Mouse (Mus musculus) stomach, embryonic 16.5 days (tissue): ENCODE measurements around the gene Cers5. TPM values are rescaled to one million over a fixed set of nuclear protein-coding genes. Genes with fewer than 3 reads are reported as not detected.

Experiments
- ATAC-seq: fragments of 200-750 bp; cut with Nextera tagmentation; 2 replicates; pipeline ENCODE4 v1.8.0; 2017; ENCODE audit warnings: moderate number of reproducible peaks, moderate TSS enrichment; ENCODE audit not compliant: insufficient read depth, low FRiP score
- H3K27ac ChIP-seq: fragments of 300-500 bp; sonication (generic); 2 replicates; pipeline ENCODE4 v1.5.1; 2014; ENCODE audit warnings: low read length
- H3K27me3 ChIP-seq: fragments of 300-500 bp; sonication (generic); 2 replicates; pipeline ENCODE4 v1.6.1; 2014; ENCODE audit warnings: low read length, control low read depth, mixed read lengths; ENCODE audit not compliant: control insufficient read depth, insufficient read depth
- H3K36me3 ChIP-seq: fragments of 300-500 bp; sonication (generic); 2 replicates; pipeline ENCODE4 v1.6.1; 2014; ENCODE audit warnings: low read length; ENCODE audit not compliant: control insufficient read depth, insufficient read depth
- H3K4me1 ChIP-seq: fragments of 300-500 bp; sonication (generic); 2 replicates; pipeline ENCODE4 v1.6.1; 2014; ENCODE audit warnings: low read length, control low read depth, mixed read lengths; ENCODE audit not compliant: control insufficient read depth, insufficient read depth
- H3K4me2 ChIP-seq: fragments of 300-500 bp; sonication (generic); 2 replicates; pipeline ENCODE4 v1.6.1; 2014; ENCODE audit warnings: low read depth, low read length, mixed read lengths
- H3K4me3 ChIP-seq: fragments of 300-500 bp; sonication (generic); replicated peaks from 2 replicates; pipeline ENCODE4 v1.5.1; 2014; ENCODE audit warnings: mild to moderate bottlenecking, low read length
- H3K9ac ChIP-seq: fragments of 300-500 bp; sonication (generic); 2 replicates; pipeline ENCODE4 v1.6.1; 2014; ENCODE audit warnings: low read length
- H3K9me3 ChIP-seq: fragments of 300-500 bp; sonication (generic); replicated peaks from 2 replicates; pipeline ENCODE4 v1.6.1; 2016; ENCODE audit warnings: low read length, control low read depth; ENCODE audit not compliant: control insufficient read depth
- WGBS: fragments of 180-500 bp; shearing (Covaris S2); extraction: QIAGEN DNeasy Blood & Tissue Kit; methylation state at CpG from one replicate; pipeline ENCODE4 v1.1.7; 2014; 5-methylcytosine and 5-hydroxymethylcytosine counted together
- polyA plus RNA-seq: library from polyadenylated mRNA; unstranded; fragments of >200 nt; fragmentation: Nextera tagmentation; extraction: Ambion mirVana; gene quantifications from 2 replicates; pipeline ENCODE4 v1.2.1, GENCODE M21; 2015

The Cers5 gene
- polyA plus RNA-seq, 1 experiment from 2014 or later, result 62.1 TPM

DNA sequence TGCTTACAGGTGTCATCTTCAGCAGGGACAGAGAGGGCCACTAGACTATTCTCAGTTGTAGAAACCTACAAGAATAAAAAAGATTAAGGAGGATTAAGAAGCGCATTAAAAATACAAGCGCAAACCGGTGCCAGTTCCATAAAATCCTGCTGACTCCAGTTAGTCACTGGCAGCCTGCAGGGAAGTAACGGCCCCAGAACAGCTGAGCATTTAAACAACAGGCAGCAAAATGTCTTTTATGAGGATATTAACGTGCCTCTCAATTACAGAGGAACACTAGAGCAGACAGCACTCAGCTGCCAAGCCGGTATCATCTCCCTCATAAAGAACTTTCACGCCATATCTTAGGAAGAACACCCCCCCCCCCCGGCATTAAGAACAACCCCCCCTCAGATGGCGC lies 24.1 kb upstream of the Cers5 start:
- Histone ChIP-seq H3K27ac (no peak overlapping the region), H3K4me1 (0 out of 2 replicates have a peak, but pooled peaks cover 3% of the 10 kb centered on the region), H3K4me2 (no peak overlapping the region), H3K4me3 (no peak overlapping the region), H3K9ac (no peak overlapping the region), H3K9me3 (no peaks in the 10 kb centered on the region), H3K27me3 (no peaks in the 10 kb centered on the region), H3K36me3 (peaks cover 32% of the 10 kb centered on the region)
- 78% methylated on average over 9 of the region's 9 CpGs for WGBS
- no peak for ATAC-seq

DNA sequence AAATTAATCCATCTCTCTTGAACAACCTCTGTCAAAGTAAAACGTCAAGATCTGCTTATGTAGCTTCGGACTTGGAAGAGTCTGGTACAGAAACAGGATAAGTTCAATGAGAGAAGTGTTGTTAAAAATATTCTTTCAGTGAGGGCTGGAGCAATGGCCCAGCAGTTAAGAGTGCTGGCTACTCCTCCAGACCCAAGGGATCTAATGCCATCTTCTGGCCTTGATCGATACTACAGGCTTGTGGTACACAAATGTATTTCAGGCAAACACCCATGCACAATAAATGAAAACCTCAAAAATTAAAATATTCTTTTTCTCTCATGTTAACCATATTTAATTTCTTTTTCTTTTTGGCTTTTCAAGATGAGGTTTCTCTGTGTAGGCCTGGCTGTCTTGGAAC lies 23.4 kb upstream of the Cers5 start:
- Histone ChIP-seq H3K27me3 (no peaks in the 10 kb centered on the region), H3K9me3 (no peaks in the 10 kb centered on the region), H3K4me2 (no peak overlapping the region), H3K9ac (no peak overlapping the region), H3K4me1 (0 out of 2 replicates have a peak, but pooled peaks cover 3% of the 10 kb centered on the region), H3K4me3 (no peak overlapping the region), H3K27ac (no peak overlapping the region), H3K36me3 (peaks cover 32% of the 10 kb centered on the region)
- WGBS, result 74% methylated on average over 3 of the region's 3 CpGs
- no peak for ATAC-seq

DNA sequence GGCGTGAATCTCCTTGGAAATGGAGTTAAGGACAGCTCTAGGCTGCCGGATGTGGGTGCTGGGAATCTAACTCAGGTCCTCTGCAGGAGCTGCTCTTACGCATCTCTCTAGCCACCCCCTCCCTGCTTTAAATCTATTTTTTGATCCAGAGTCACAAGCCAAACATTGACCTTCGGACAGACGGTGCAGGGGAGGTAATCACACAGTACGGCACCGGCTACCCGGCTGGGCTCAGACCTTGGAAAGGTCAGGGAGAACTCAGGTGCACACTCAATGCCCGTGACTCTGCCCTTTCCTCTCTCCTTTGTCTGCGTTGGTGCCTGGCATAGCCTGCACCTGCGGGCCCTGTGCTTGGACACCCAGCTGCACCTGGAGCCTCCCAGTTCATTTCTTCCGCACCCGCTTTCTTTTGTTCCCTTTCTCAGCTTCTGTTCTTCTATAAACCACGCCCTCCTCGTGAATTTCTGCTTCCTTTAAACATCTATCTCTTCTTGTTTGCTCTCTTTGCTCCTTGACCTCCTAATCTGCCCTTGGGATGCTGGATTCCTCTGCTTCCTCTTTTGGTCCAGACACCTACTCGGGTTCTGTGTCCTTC lies 19.6 kb upstream of the Cers5 start:
- H3K9ac ChIP-seq, result no peak overlapping the region
- H3K36me3 ChIP-seq, result peaks cover 32% of the 10 kb centered on the region
- no peak overlapping the region for H3K27ac ChIP-seq
- 84% methylated on average over 16 of the region's 16 CpGs for WGBS
- no peaks in the 10 kb centered on the region for H3K9me3 ChIP-seq
- H3K4me1 ChIP-seq, result no peaks in the 10 kb centered on the region
- H3K4me2 ChIP-seq, result no peak overlapping the region
- H3K27me3 ChIP-seq, result no peaks in the 10 kb centered on the region
- no peak for ATAC-seq
- no peak overlapping the region for H3K4me3 ChIP-seq

DNA sequence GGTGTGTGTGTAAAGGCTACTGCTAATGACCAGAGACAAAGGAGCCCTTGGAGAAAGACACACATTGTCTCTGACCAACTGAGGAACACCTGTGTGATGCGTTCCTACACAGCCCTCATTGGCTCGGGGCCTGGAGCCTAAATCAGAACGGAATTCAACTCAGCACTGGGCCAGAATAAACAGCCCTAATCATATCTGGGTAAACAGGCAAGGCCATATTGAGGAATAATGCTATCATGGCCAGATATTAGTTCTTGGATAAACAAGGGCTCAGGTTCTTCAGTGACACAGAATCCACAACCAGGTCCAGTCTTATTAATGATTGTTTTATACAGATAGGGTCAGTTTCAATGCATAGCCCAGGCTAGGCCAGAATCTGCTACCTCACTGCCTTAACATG lies 18.3 kb upstream of the Cers5 start:
- no peak overlapping the region for H3K4me2 ChIP-seq
- no peaks in the 10 kb centered on the region for H3K9me3 ChIP-seq
- no peaks in the 10 kb centered on the region for H3K4me1 ChIP-seq
- WGBS, result 69% methylated on average over 3 of the region's 3 CpGs
- H3K27me3 ChIP-seq, result no peaks in the 10 kb centered on the region
- no peak overlapping the region for H3K27ac ChIP-seq
- H3K9ac ChIP-seq, result no peak overlapping the region
- no peak for ATAC-seq
- no peak overlapping the region for H3K4me3 ChIP-seq
- peaks cover 31% of the 10 kb centered on the region for H3K36me3 ChIP-seq

DNA sequence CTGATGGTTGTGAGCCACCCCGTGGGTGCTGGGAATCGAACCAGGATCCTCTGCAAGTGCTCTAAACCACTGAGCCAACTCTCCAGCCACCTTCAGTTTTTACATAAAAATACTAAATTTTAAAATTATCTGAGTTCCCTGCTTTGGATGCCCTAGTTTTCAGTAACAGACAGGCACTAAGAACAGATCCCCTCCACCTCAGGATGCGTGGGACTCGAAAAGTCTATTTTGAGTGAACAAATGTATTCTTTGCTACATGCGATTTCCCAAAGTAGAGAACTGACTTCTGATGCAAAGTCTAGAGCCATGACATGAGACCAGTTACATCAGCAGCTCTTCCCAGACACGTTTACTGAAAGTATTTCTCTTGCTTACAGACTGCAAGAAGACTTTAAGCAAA lies 17.8 kb upstream of the Cers5 start:
- no peaks in the 10 kb centered on the region for H3K27me3 ChIP-seq
- peaks cover 27% of the 10 kb centered on the region for H3K36me3 ChIP-seq
- H3K4me3 ChIP-seq, result no peak overlapping the region
- no peak for ATAC-seq
- 91% methylated on average over 6 of the region's 6 CpGs for WGBS
- no peak overlapping the region for H3K27ac ChIP-seq
- no peaks in the 10 kb centered on the region for H3K9me3 ChIP-seq
- H3K4me1 ChIP-seq, result no peaks in the 10 kb centered on the region
- no peak overlapping the region for H3K4me2 ChIP-seq
- H3K9ac ChIP-seq, result no peak overlapping the region

DNA sequence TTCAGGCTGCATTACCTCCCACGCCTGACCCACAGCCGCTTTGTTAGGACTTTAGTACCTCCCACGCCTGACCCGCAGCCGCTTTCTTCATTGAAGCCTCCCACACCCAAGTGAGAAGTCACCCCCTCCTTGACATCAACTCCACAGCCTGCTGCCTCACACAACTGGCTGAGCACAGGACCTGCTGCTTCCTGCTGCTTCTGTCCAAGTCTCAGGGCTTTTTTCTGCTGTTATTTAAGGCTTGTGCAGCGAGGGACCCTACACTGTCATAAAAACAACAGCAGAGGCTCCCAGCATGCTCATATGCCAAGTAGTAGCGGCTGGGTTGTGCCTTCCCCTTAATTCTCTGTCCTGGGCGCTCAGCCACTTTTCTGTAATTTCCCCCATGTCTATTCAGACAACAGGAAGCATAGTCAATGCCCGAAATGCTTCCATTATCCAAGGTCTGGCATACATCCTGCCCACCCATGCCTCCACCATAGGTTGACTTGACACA lies 15.0 kb upstream of the Cers5 start:
- WGBS, result 68% methylated on average over 9 of the region's 9 CpGs
- Histone ChIP-seq H3K4me2 (no peak overlapping the region), H3K4me1 (no peaks in the 10 kb centered on the region), H3K9ac (no peak overlapping the region), H3K4me3 (no peak overlapping the region), H3K36me3 (peaks cover 15% of the 10 kb centered on the region), H3K27me3 (no peaks in the 10 kb centered on the region), H3K9me3 (no peaks in the 10 kb centered on the region), H3K27ac (no peak overlapping the region)
- no peak for ATAC-seq

DNA sequence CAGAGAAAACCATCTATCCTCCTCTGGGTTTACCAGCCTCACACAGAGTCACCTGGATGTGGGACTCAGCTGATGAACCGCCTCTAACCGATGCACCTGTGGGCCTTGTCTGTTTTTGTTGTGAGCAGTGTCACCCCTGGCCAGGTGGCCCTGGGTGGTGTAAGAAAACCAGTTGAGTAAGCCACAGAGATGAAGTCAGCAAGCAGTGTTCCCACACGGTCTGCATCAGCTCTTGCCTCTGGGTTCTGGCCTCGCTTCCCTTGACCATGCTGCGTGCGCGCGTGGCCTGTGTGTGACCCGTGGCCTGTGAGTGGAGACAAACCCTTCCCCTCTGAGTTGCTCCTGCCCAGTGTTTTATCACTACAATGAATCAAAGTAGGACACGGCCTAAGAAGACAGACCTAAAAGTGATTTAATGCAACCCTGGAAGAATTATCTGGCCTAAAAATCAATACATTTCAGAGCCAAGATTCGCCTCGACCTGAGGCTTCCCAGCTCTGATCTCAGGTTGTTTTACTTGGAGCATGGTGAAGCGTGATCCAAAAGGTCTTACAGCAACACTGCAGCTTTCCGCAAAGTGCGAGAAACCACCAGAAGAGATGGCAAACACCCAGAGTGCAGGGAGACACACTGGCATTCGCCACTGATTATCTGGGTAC lies 6.1 kb upstream of the Cers5 start:
- Histone ChIP-seq H3K4me3 (no peak overlapping the region), H3K9ac (no peak overlapping the region), H3K36me3 (peaks cover 15% of the 10 kb centered on the region; the same call in 1 of the 2 replicates), H3K27me3 (no peaks in the 10 kb centered on the region), H3K4me1 (no peaks in the 10 kb centered on the region), H3K9me3 (no peaks in the 10 kb centered on the region), H3K27ac (no peak overlapping the region), H3K4me2 (no peak overlapping the region)
- 90% methylated on average over 16 of the region's 16 CpGs for WGBS
- no peak for ATAC-seq

DNA sequence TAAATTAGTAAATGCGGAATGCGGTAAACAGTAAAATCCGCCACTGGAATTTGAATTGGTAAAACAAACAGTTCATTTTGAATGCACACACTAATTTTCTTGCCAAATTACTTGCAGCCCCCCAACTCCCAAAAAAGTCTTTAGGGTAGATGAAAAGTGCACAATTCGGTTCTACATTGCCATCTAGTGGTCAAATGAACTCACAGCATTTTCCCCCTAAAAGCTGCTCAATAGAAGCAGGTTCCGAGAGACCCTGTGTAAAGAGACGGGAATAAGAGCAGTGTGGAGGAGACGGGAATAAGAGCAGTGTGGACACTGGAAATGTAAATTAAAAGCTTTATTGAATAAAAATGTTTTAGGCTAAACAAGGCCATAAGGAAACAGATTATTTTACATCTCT lies 5.5 kb upstream of the Cers5 start:
- no peak for ATAC-seq
- Histone ChIP-seq H3K27me3 (no peaks in the 10 kb centered on the region), H3K4me1 (no peaks in the 10 kb centered on the region), H3K27ac (no peak overlapping the region), H3K9me3 (no peaks in the 10 kb centered on the region), H3K9ac (no peak overlapping the region), H3K4me2 (no peak overlapping the region), H3K36me3 (peaks cover 15% of the 10 kb centered on the region; the same call in 1 of the 2 replicates), H3K4me3 (no peak overlapping the region)
- WGBS, result 37% methylated on average over 7 of the region's 7 CpGs

DNA sequence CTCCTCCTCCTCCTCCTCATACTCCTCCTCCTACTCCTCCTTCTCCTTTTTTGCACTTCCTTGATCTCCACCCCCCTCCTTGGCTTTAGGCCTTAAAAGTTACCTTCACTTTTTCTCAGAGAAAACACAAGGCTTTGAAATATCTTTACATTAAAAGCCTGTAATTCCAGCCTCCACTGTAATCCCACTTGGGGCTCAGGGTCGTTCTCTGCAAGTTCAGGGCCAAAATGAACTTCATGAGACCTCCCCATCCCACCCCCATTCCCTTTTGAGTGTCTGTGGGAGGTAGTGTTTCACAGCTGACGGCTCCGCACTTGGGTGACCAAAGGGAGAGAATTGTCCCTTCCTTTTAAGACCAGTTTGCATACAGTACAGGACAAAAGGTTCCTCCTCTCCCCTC lies 240 bp upstream of the Cers5 start:
- ATAC-seq, result no peak

More for the DNA sequence above, 240 bp upstream of the Cers5 start:
- Histone ChIP-seq H3K27ac (peak overlapping the region; percentile 64), H3K4me3 (no peak overlapping the region), H3K4me1 (peaks cover 6% of the 10 kb centered on the region), H3K36me3 (no peaks in the 10 kb centered on the region), H3K27me3 (no peaks in the 10 kb centered on the region), H3K9me3 (no peaks in the 10 kb centered on the region), H3K9ac (peak overlapping the region; percentile 93; the same call in 1 of the 2 replicates), H3K4me2 (peak overlapping the region; percentile 80)
- WGBS, result 24% methylated on average over 3 of the region's 3 CpGs
